Mouse (Mus musculus): ENCODE measurements around the gene Fnip1.

GRCm38 (mm10) chr11:54521927-54522528, 84.0 kb downstream of the Fnip1 start:
- TF ChIP-seq CTCF (IDR thresholded peaks at IDR 0.05; ENCODE audit: borderline replicate concordance, control insufficient read depth, extremely low read depth, insufficient read depth, low read length, poor library complexity) (no peak), POLR2A (IDR thresholded peaks at IDR 0.05; ENCODE audit: control insufficient read depth, extremely low read depth, insufficient read depth, low read length, poor library complexity) (no peak)

All from thymus, adult 2 months (tissue).